Mouse (Mus musculus) midbrain, embryonic 14.5 days (tissue): ENCODE results near the gene Cubn. TPM values are rescaled to one million over a fixed set of nuclear protein-coding genes. Genes with fewer than 3 reads are reported as not detected.

Experiments used
- ATAC-seq: fragments of 200-750 bp; cut with Nextera tagmentation; 2 replicates; pipeline ENCODE4 v1.8.0; 2017; ENCODE audit warnings: moderate number of reproducible peaks, moderate library complexity; ENCODE audit not compliant: low FRiP score, low TSS enrichment
- DNase-seq: peaks from one replicate; pipeline ENCODE4 v3.0.0-alpha.2; 2015
- H3K27ac ChIP-seq: fragments of 300-500 bp; sonication (generic); replicated peaks from 2 replicates; pipeline ENCODE4 v1.5.1; 2014; ENCODE audit warnings: mild to moderate bottlenecking, low read depth, low read length, moderate library complexity
- H3K27me3 ChIP-seq: fragments of 300-500 bp; sonication (generic); 2 replicates; pipeline ENCODE4 v1.6.1; 2014; ENCODE audit warnings: low read length, control low read depth, mixed read lengths; ENCODE audit not compliant: control insufficient read depth, insufficient read depth
- H3K36me3 ChIP-seq: fragments of 300-500 bp; sonication (generic); 2 replicates; pipeline ENCODE4 v1.6.1; 2014; ENCODE audit warnings: low read length, control low read depth; ENCODE audit not compliant: control insufficient read depth, insufficient read depth
- H3K4me1 ChIP-seq: fragments of 300-500 bp; sonication (generic); 2 replicates; pipeline ENCODE4 v1.6.1; 2014; ENCODE audit warnings: mild to moderate bottlenecking, antibody characterized with exemption, low read length, control low read depth; ENCODE audit not compliant: control insufficient read depth, insufficient read depth
- H3K4me2 ChIP-seq: fragments of 300-500 bp; sonication (generic); 2 replicates; pipeline ENCODE4 v1.6.1; 2014; ENCODE audit warnings: mild to moderate bottlenecking, low read length, moderate library complexity
- H3K4me3 ChIP-seq: fragments of 300-500 bp; sonication (generic); replicated peaks from 2 replicates; pipeline ENCODE4 v1.5.1; 2014; ENCODE audit warnings: low read depth, low read length
- H3K9ac ChIP-seq: fragments of 300-500 bp; sonication (generic); replicated peaks from 2 replicates; pipeline ENCODE4 v1.6.1; 2014; ENCODE audit warnings: mild to moderate bottlenecking, low read length, moderate library complexity
- H3K9me3 ChIP-seq: fragments of 300-500 bp; sonication (generic); 2 replicates; pipeline ENCODE4 v1.6.1; 2016; ENCODE audit warnings: low read length, control low read depth, mixed read lengths; ENCODE audit not compliant: control insufficient read depth
- WGBS: fragments of 180-500 bp; shearing (Covaris S2); extraction: QIAGEN DNeasy Blood & Tissue Kit; methylation state at CpG from one replicate; pipeline ENCODE4 v1.1.7; 2014; 5-methylcytosine and 5-hydroxymethylcytosine counted together
- polyA plus RNA-seq: library from polyadenylated mRNA; unstranded; fragments of >200 nt; fragmentation: Nextera tagmentation; extraction: Ambion mirVana; gene quantifications from 2 replicates; pipeline ENCODE4 v1.2.1, GENCODE M21; 2014

Cubn gene
- polyA plus RNA-seq, 1 experiment from 2014 or later = 0.67 TPM

- H3K9me3 ChIP-seq = no peaks in the 10 kb centered on the region
- H3K9ac ChIP-seq = no peak overlapping the region
- no peaks in the 10 kb centered on the region for H3K36me3 ChIP-seq
- H3K4me3 ChIP-seq = no peak overlapping the region
- DNase-seq (no peak), ATAC-seq (no peak)
- no peak overlapping the region for H3K4me2 ChIP-seq
- H3K27me3 ChIP-seq = no peaks in the 10 kb centered on the region
- WGBS = 53% methylated on average over 4 of the region's 4 CpGs
- no peaks in the 10 kb centered on the region for H3K4me1 ChIP-seq
- no peak overlapping the region for H3K27ac ChIP-seq
Observed at GRCm38 (mm10) chr2:13329754-13330417, 161.7 kb downstream of the Cubn start.

GRCm38 (mm10) chr2:13303376-13303775 lies 188.2 kb downstream of the Cubn start:
- H3K9me3 ChIP-seq = no peaks in the 10 kb centered on the region

GRCm38 (mm10) chr2:13299031-13299430 lies 192.6 kb downstream of the Cubn start:
- ATAC-seq (peak; percentile 81), DNase-seq (peak; percentile 81)
- Histone ChIP-seq H3K4me3 (no peak overlapping the region), H3K9me3 (no peaks in the 10 kb centered on the region), H3K27me3 (no peaks in the 10 kb centered on the region), H3K9ac (no peak overlapping the region), H3K4me2 (no peak overlapping the region), H3K36me3 (no peaks in the 10 kb centered on the region), H3K27ac (no peak overlapping the region), H3K4me1 (no peaks in the 10 kb centered on the region)
- 25% methylated on average over 3 of the region's 3 CpGs for WGBS

More at GRCm38 (mm10) chr2:13303376-13303775, 188.2 kb downstream of the Cubn start:
- DNase-seq (no peak), ATAC-seq (no peak)
- H3K36me3 ChIP-seq = no peaks in the 10 kb centered on the region
- H3K27ac ChIP-seq = no peak overlapping the region
- no peaks in the 10 kb centered on the region for H3K27me3 ChIP-seq
- H3K4me3 ChIP-seq = no peak overlapping the region
- H3K4me1 ChIP-seq = no peaks in the 10 kb centered on the region
- no peak overlapping the region for H3K9ac ChIP-seq
- no peak overlapping the region for H3K4me2 ChIP-seq
- 93% methylated on average over 3 of the region's 3 CpGs for WGBS

GRCm38 (mm10) chr2:13297733-13298132 lies 193.9 kb downstream of the Cubn start:
- 39% methylated on average over 5 of the region's 5 CpGs for WGBS
- Histone ChIP-seq H3K4me1 (no peaks in the 10 kb centered on the region), H3K27ac (no peak overlapping the region), H3K27me3 (no peaks in the 10 kb centered on the region), H3K9me3 (no peaks in the 10 kb centered on the region), H3K9ac (no peak overlapping the region), H3K36me3 (no peaks in the 10 kb centered on the region), H3K4me3 (no peak overlapping the region), H3K4me2 (no peak overlapping the region)
- ATAC-seq (no peak), DNase-seq (peak; percentile 25)

- no peaks in the 10 kb centered on the region for H3K9me3 ChIP-seq
- WGBS = 2% methylated on average over 1 of the region's 1 CpGs
- no peak overlapping the region for H3K9ac ChIP-seq
- no peak overlapping the region for H3K27ac ChIP-seq
- H3K4me3 ChIP-seq = no peak overlapping the region
- H3K4me1 ChIP-seq = no peaks in the 10 kb centered on the region
- no peaks in the 10 kb centered on the region for H3K27me3 ChIP-seq
- no peak overlapping the region for H3K4me2 ChIP-seq
- H3K36me3 ChIP-seq = no peaks in the 10 kb centered on the region
- DNase-seq = peak; percentile 93
- no peak; the same call in 1 of the 2 replicates for ATAC-seq
Observed at GRCm38 (mm10) chr2:13290661-13291060, 201.0 kb downstream of the Cubn start.

GRCm38 (mm10) chr2:13290070-13290469 lies 201.5 kb downstream of the Cubn start:
- Histone ChIP-seq H3K27me3 (no peaks in the 10 kb centered on the region), H3K4me1 (no peaks in the 10 kb centered on the region), H3K36me3 (no peaks in the 10 kb centered on the region), H3K27ac (no peak overlapping the region), H3K4me3 (no peak overlapping the region), H3K4me2 (no peak overlapping the region), H3K9ac (no peak overlapping the region), H3K9me3 (no peaks in the 10 kb centered on the region)
- WGBS = 76% methylated on average over 3 of the region's 3 CpGs
- ATAC-seq (no peak), DNase-seq (no peak)

- Histone ChIP-seq H3K4me2 (no peak overlapping the region), H3K9ac (no peak overlapping the region), H3K27ac (no peak overlapping the region), H3K4me3 (no peak overlapping the region), H3K27me3 (no peaks in the 10 kb centered on the region), H3K36me3 (no peaks in the 10 kb centered on the region), H3K4me1 (no peaks in the 10 kb centered on the region), H3K9me3 (no peaks in the 10 kb centered on the region)
- peak; percentile 73 for DNase-seq
- ATAC-seq = no peak
- 60% methylated on average over 10 of the region's 10 CpGs for WGBS
Observed at GRCm38 (mm10) chr2:13278114-13278862, 213.3 kb downstream of the Cubn start.

GRCm38 (mm10) chr2:13275874-13276273 lies 215.7 kb downstream of the Cubn start:
- Histone ChIP-seq H3K4me3 (no peak overlapping the region), H3K36me3 (no peaks in the 10 kb centered on the region), H3K4me2 (no peak overlapping the region), H3K9ac (no peak overlapping the region), H3K27ac (no peak overlapping the region), H3K27me3 (no peaks in the 10 kb centered on the region), H3K9me3 (no peaks in the 10 kb centered on the region), H3K4me1 (no peaks in the 10 kb centered on the region; the same call in 1 of the 2 replicates)
- WGBS = 57% methylated on average over 7 of the region's 7 CpGs
- ATAC-seq (no peak), DNase-seq (no peak)
